Mouse (Mus musculus) mesoderm, embryonic 11.5 days (tissue): ENCODE results near the gene Mul1.
A peak's percentile ranks its signal among the peaks of the same experiment; 100 is the strongest.

Experiments used
- DNase-seq: peaks from one replicate; pipeline ENCODE4 v3.0.0-alpha.2; 2012; ENCODE audit warnings: low read depth, low spot score

Mul1 gene

GRCm38 (mm10) chr4:138460910-138461309 lies 26.4 kb downstream of the Mul1 start:
- DNase-seq, result no peak

DNA sequence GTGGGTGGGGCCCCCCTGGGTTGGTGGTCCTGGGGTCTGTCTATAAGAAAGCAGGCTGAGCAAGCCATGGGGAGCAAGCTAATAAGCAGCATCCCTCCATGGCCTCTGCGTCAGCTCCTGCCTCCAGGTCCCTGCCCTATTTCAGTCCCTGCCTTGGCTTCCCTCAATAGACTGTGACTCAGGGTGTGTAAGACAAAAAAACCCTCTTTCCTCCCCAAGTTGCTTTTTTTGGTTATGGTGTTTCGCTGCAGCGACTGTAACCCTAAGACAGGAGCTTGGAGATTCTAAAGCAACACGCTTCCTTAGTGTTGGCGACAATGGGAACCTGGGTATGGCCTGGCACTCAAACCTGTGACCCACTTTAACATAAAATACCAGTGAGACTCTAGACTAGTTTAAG lies 27.0 kb downstream of the Mul1 start:
- DNase-seq, result no peak

- DNase-seq, result peak; percentile 58
Observed at GRCm38 (mm10) chr4:138462971-138463831, 28.7 kb downstream of the Mul1 start.

GRCm38 (mm10) chr4:138463832-138464487 lies 29.5 kb downstream of the Mul1 start:
- DNase-seq, result peak; percentile 69

- peak; percentile 84 for DNase-seq
Observed at GRCm38 (mm10) chr4:138464667-138465353, 30.3 kb downstream of the Mul1 start.

DNA sequence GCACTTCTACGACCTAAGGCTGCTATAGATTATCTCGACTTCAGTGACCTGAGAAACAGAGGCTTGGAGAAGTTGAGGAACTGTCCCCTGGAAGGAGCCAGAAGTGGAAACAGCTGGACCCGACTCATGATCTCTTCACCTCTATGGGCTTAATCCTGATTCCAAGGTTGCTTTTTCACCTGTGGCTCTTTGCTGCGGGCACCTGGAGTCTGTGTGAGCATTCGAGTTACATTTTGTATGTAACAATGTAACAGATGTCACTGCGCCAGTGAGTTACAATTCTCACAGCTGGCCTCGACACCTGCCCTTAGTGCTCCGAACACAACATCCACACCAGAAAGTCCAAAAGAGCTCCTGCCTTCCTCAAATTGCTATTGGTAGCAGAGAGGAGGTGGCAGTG lies 31.0 kb downstream of the Mul1 start:
- DNase-seq, result no peak

GRCm38 (mm10) chr4:138466690-138467089 lies 32.2 kb downstream of the Mul1 start:
- DNase-seq, result no peak

GRCm38 (mm10) chr4:138467451-138467850 lies 33.0 kb downstream of the Mul1 start:
- DNase-seq, result no peak

GRCm38 (mm10) chr4:138469080-138469479 lies 34.6 kb downstream of the Mul1 start:
- no peak for DNase-seq

- DNase-seq, result no peak
Observed at GRCm38 (mm10) chr4:138471241-138471640, 36.8 kb downstream of the Mul1 start.

DNA sequence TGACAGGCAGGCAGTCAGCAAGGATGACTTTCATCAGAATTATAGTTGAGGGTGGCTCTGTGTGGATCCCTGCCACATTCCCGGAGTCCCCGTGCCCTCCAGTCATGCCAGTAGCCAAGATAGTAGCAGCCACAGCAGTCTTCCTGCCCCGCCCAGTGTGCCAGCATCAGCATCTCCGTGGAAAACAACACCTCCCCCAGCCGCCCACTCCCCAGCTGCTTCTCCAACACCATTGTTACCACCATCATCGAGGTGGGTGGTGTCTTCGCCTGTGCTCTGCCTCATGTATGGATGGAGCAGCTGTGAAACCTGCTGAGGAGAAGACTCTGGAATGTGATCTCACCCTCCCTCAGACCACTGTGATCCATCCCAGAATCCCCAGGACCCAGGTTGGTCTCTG lies 45.1 kb downstream of the Mul1 start:
- DNase-seq, result no peak

- no peak for DNase-seq
Observed at GRCm38 (mm10) chr4:138480962-138481361, 46.5 kb downstream of the Mul1 start.

DNA sequence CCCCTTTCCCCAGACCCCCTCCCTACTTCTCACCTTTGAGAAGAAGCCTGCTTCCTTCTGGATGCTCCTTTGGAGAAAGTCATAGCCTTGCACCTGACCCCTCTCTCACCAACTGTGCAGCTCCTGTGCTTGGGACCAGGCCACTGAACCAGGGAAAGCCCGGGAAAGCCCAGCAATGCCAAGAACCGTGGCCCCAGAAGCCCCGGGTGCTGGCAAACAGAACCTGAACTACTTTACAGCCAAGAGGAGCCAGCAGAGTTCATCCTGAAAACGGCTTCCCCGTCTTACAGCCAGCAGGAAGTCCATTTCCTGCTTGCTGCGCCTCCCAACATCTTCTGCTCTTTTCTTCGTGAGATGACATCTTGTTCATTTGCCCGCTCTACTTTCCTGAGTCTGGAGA lies 48.2 kb downstream of the Mul1 start:
- no peak for DNase-seq

- DNase-seq, result no peak
Observed at GRCm38 (mm10) chr4:138488241-138488640, 53.8 kb downstream of the Mul1 start.

DNA sequence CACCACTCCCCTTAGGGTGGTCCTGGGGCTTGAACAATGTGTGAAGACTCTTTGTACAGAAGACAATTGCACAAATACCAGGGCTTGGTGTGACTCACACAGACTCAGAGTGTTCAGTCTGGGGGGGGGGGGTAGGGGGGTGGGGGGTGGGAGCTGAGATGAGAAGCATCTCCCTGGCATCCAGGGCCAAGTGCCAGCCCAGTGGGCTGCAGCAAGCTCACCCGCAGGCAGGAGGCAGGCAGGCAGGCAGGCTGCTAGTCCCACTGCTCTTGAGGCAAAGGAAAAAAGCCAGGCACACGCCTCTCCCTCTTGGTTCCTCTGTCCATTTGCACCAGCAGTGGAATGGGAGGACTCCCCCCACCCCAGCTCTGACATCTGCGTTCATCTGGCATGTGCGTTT lies 56.6 kb downstream of the Mul1 start:
- DNase-seq, result no peak
